Mouse (Mus musculus) liver, adult 2 months (tissue): ENCODE measurements at regions not wholly inside any gene's neighbourhood (a gene's known extent, or its start where the extent isn't known, plus 50 kb on each side); places are given as distances from the start of the nearest gene placed in this dataset.

Experiments used
- CTCF ChIP-seq: fragments of 200-500 bp; IDR thresholded peaks from 2 replicates; pipeline ENCODE4 v1.5.1; 2011; ENCODE audit warnings: low read depth, low read length, control low read depth
- POLR2A ChIP-seq: fragments of 200-500 bp; IDR thresholded peaks from 2 replicates; pipeline ENCODE4 v1.6.1; 2011; ENCODE audit warnings: low read length, control low read depth; ENCODE audit not compliant: insufficient read depth; ENCODE audit errors: extremely low read depth

DNA sequence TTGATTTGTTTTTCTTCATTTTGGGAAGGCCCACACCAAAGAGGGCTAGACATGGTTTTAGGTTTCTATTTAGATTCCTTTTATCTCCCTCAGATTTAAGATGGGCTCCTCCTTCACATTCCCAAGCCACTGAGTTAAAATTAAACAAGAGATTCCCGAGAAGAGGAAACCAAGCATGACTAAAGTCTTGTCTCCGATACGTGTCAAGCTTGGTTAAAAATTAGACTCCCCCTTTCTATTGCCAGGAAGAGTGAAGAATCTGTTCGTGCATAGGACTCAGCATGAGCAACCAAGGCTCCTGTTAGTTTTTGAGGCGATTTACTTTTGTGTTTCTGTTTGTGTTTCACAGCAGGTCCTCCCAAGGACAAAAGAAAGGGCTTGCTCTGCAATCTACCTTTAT, 101.9 kb upstream of the Cdh6 start:
- TF ChIP-seq POLR2A = no peak
- no peak for TF ChIP-seq CTCF
